Mouse (Mus musculus) cerebellum, adult 2 months (tissue): ENCODE measurements at regions not wholly inside any gene's neighbourhood (a gene's known extent, or its start where the extent isn't known, plus 50 kb on each side); places are given as distances from the start of the nearest gene placed in this dataset.

ENCODE experiments used
- DNase-seq, 2 experiments: peaks; one replicate each; pipeline ENCODE4 v3.0.0; 2021
- H3K27ac ChIP-seq: fragments of 200-500 bp; 2 replicates; pipeline ENCODE4 v1.5.1; 2012; ENCODE audit warnings: low read length, control low read depth, inconsistent platforms; ENCODE audit not compliant: insufficient read depth
- H3K27me3 ChIP-seq: fragments of 200-500 bp; 2 replicates; pipeline ENCODE4 v1.6.1; 2012; ENCODE audit warnings: inconsistent platforms, mild to moderate bottlenecking, low read length, moderate library complexity; ENCODE audit not compliant: control insufficient read depth, insufficient read depth
- H3K4me1 ChIP-seq: fragments of 200-500 bp; 2 replicates; pipeline ENCODE4 v1.6.1; 2011; ENCODE audit warnings: low read length; ENCODE audit not compliant: control insufficient read depth, insufficient read depth
- H3K4me3 ChIP-seq: fragments of 200-500 bp; replicated peaks from 2 replicates; pipeline ENCODE3; 2011; ENCODE audit warnings: mild to moderate bottlenecking, low read depth, low read length, control low read depth; ENCODE audit not compliant: insufficient read depth
- CTCF ChIP-seq: fragments of 200-500 bp; IDR thresholded peaks from 2 replicates; pipeline ENCODE4 v1.5.1; 2011; ENCODE audit warnings: low read depth, mild to moderate bottlenecking, control low read depth, low read length, moderate library complexity, borderline replicate concordance; ENCODE audit not compliant: insufficient read depth
- POLR2A ChIP-seq: fragments of 200-500 bp; IDR thresholded peaks from 2 replicates; pipeline ENCODE4 v1.6.1; 2011; ENCODE audit warnings: low read length, control low read depth, borderline replicate concordance; ENCODE audit not compliant: insufficient read depth
- WGBS: fragments of 180-500 bp; shearing (Covaris S2); methylation state at CpG from one replicate; pipeline ENCODE4 v1.1.7; 2018; 5-methylcytosine and 5-hydroxymethylcytosine counted together

DNA sequence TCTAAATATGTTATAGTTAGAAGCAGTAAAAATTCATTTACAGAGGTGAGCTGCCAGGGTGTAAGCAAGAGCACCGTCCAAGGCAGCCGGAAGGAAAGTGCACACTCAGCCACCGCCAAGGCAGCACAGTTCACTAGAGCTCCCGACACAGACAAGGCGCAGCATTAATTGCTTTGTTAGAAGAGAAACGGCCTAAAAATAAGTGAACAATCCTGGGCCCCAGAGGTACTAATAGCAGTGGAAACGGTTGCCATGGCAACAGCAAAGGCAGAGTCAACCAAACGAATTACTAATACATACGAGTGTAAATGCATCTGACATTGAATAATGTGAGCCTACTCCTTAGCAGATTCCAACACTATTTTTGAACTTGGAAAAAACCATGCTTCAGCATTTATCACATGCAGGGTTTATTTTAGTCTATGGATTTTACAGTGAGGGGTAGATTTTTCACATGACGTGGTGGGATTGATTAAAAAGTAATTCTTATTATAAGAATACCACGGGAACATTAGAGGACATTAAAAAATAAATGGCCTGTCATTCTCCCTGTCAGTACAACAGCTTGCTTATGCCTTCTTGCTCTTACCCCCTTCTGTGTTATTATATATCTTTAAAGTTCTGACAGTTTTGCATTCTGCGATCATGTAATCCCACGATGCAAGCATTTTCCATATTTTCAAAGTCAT is 62.5 kb downstream of the Cavin4 start:
- WGBS, result 28% methylated on average over 13 of the region's 13 CpGs
- no peaks in the 10 kb centered on the region for H3K27me3 ChIP-seq
- TF ChIP-seq CTCF, result no peak
- no peak for TF ChIP-seq POLR2A
- no peak for DNase-seq
- H3K4me3 ChIP-seq, result no peak overlapping the region
- no peak overlapping the region for H3K27ac ChIP-seq
- H3K4me1 ChIP-seq, result no peaks in the 10 kb centered on the region

DNA sequence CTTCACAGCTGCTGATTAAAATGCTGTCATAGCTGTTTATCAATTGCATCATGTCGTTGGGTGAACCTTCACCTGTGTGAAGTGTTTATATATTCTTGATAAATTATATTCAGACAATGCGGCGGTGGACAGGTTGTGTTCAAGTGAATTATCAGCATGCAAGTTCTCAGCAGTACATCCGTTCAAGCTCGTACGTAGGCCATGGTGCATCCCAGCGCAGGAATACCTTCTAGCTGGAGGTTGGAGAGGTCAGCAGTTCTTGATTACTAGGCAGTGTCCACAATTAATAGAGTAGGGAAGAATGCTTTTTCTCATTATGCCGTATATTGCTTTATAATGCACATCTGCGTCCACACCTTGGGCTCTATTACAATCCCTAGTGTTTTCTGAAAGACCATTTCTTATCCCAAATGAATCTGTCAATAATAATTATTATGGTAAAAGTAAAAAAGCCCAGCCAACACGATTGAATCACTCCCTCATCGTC is 63.1 kb downstream of the Cavin4 start:
- WGBS, result 85% methylated on average over 11 of the region's 11 CpGs
- no peaks in the 10 kb centered on the region for H3K4me1 ChIP-seq
- no peak overlapping the region for H3K4me3 ChIP-seq
- H3K27ac ChIP-seq, result no peak overlapping the region
- no peak for DNase-seq
- TF ChIP-seq POLR2A (no peak), CTCF (no peak)
- H3K27me3 ChIP-seq, result no peaks in the 10 kb centered on the region

DNA sequence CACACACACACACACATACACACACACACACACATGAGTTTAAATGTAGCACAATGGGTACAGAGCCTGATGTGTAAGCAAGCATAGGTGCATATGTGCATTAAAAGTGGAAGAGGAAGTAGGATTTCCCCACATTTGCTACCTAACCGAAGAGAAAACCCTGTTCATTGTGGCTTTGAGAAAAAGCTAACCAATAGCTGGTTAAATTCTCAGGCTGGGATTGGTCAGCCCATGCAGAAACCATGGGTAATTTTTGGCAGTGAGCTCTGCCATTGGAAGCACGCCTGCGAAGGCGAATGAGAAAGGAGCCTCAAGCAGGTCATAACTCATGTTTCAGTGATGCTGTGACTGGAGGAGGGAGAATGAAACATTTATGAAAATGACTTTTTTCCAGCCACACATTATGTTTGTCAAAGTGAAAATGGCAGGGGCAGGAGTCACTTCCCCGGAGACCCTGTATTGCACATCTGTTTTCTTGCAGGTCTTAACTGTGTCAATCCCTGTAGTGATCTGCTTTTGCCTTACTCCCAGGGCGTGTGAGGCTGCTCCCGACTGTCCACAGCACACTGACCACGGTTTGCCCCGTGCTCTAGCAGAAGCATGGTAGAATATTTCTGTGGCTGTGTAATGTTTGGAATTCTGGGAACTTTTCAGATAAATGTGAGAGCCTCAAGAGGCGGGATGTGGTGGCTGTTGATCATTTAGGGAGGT is 71.7 kb downstream of the Cavin4 start:
- no peaks in the 10 kb centered on the region for H3K4me1 ChIP-seq
- H3K4me3 ChIP-seq, result no peak overlapping the region
- WGBS, result 59% methylated on average over 10 of the region's 10 CpGs
- no peaks in the 10 kb centered on the region for H3K27me3 ChIP-seq
- TF ChIP-seq CTCF (no peak), POLR2A (no peak)
- no peak overlapping the region for H3K27ac ChIP-seq
- DNase-seq, result no peak

DNA sequence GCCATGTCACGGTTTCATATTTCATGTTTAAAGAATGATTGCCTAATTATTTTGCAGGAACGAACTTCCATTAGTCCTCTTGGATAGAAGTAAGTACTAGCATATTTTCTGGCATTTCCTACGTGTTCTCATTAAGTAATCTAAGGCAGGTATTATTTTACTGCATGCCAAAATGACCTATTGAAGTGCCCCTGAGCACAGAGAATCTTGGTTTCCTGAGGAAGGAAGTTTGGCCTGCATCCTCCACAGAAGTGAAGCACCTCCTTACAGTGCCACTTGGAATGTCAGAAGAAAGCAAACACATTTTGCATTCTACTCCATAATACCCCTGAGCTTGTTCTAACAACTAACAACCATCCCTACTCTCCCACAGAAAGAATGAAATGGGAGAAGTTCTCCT is 82.9 kb downstream of the Cavin4 start:
- DNase-seq, result no peak
- H3K4me3 ChIP-seq, result no peak overlapping the region
- no peaks in the 10 kb centered on the region for H3K4me1 ChIP-seq
- H3K27ac ChIP-seq, result no peak overlapping the region
- TF ChIP-seq CTCF (no peak), POLR2A (no peak)
- no peaks in the 10 kb centered on the region for H3K27me3 ChIP-seq
- 87% methylated on average over 3 of the region's 3 CpGs for WGBS

DNA sequence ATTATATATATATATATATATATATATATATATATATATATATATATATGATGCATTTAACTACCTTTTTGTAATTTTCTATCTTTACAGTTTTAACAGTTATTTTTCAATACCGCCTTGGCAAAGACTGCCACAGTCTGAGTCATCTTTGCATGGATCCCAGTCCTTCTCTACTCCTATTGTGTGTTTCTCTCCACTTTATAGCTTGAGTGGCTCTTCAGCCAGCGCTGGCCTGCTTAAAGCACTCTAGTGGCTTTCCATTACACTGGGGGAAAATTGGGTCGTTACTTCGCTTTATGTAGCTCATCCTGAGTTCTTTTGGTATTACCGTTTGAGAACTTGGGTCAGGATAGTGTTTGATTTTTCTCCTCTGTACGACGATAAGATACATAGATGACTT is 86.3 kb downstream of the Cavin4 start:
- H3K27ac ChIP-seq, result no peak overlapping the region
- no peaks in the 10 kb centered on the region for H3K27me3 ChIP-seq
- H3K4me3 ChIP-seq, result no peak overlapping the region
- 95% methylated on average over 7 of the region's 7 CpGs for WGBS
- no peaks in the 10 kb centered on the region for H3K4me1 ChIP-seq
- DNase-seq, result no peak
- TF ChIP-seq CTCF (no peak), POLR2A (no peak)

DNA sequence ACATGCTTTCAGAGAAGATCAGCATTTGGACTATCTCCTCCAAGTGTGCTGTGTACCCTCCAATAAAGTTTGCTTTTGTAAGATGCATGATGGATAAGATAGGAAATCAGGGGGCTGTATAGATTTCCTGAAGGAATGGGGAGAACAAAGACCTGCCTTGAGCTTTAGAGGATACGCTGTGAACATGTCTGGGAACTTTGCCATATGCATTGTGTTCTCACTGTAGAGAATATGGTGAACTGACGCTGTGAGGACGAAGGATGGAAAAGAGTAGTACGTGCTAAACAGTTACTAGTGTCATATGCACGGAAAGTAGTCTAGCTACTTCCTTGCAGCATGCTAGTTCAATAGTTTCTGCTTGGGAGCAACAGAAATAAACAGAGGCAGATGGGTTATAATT is 86.8 kb downstream of the Cavin4 start:
- WGBS, result 54% methylated on average over 5 of the region's 5 CpGs
- Histone ChIP-seq H3K27ac (no peak overlapping the region), H3K4me3 (no peak overlapping the region), H3K27me3 (no peaks in the 10 kb centered on the region), H3K4me1 (no peaks in the 10 kb centered on the region)
- DNase-seq, result no peak
- TF ChIP-seq POLR2A (no peak), CTCF (no peak)

DNA sequence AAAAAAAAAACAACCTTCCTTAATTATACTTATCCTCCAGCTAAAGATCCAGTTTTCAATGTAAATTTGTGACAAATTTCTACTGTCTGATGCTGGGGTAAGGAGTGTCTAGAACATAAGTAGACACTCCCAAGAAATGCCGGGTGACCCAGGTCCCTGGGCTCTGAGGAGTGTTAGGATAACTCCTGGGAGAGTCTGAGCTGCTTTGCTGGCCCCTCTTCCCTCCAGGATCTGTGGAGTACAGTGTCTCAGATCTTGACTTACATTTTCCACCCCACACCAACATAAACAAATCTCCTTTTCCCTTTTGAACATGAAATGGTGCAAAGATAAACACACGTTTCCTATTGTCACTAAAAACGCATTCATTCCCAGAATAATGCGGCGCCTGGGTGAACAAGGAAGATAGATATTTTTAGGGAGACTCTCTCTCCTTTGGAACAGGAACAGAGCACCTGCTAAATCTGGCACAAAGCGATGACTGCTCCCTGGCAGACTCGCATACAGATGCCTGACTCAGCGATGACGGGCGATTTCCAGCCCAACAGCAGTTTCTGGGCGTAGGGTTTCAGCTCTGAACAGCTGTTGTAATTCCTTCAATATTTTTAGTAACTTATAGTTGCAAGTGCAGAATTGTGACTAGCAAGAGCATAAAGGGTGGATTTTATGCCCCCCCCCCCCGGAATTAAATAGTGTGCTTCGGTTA is 91.3 kb downstream of the Cavin4 start:
- no peak for TF ChIP-seq CTCF
- TF ChIP-seq POLR2A, result no peak
- H3K4me3 ChIP-seq, result peak overlapping the region; percentile 11

DNA sequence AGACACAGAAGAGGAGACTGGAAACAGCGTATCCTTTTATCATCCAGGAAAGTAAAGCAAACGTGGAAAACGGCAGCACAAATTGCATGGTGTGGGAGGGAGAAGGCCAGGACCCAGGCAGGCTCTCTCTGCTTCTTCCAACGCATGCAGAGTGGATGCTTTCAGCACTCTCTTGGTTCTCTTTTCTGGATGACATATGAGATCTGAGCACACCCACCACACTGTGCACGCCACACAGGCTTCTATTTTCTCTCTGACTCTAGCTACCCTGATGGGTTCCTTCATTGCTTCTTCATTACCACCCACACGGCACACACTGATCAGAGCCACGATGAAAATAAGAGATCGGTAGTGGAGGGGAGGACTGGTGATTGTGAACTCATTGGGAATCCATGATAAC is 97.3 kb downstream of the Cavin4 start:
- Histone ChIP-seq H3K27ac (no peak overlapping the region), H3K27me3 (no peaks in the 10 kb centered on the region), H3K4me1 (no peaks in the 10 kb centered on the region), H3K4me3 (no peak overlapping the region)
- WGBS, result 87% methylated on average over 8 of the region's 8 CpGs
- no peak for DNase-seq
- TF ChIP-seq CTCF, result no peak
- no peak for TF ChIP-seq POLR2A

More for the DNA sequence above, 91.3 kb downstream of the Cavin4 start:
- Histone ChIP-seq H3K27ac (no peak overlapping the region), H3K27me3 (no peaks in the 10 kb centered on the region), H3K4me1 (no peaks in the 10 kb centered on the region)
- 7% methylated on average over 13 of the region's 13 CpGs for WGBS
- DNase-seq, result peak; percentile 41 to 68
